Mouse (Mus musculus) MEL (cell line): Measurements from ENCODE around the gene Fgfr1op2.

Experiments
- CHD1 ChIP-seq: IDR thresholded peaks from 2 replicates; pipeline ENCODE4 v1.6.1; 2012; ENCODE audit warnings: low read depth, mild to moderate bottlenecking, inconsistent platforms, low read length, improper control_type of control experiment
- CTCF ChIP-seq, 3 experiments: IDR thresholded peaks in 2 of 3; conservative IDR thresholded peaks in 1 of 3; 2 replicates each; pipeline ENCODE4 v1.5.1; 2011 to 2012; ENCODE audit warnings: low read length in 3 of 3, low read depth in 2 of 3, mild to moderate bottlenecking in 2 of 3, improper control_type of control experiment in 1 of 3, inconsistent platforms in 1 of 3, mixed read lengths in 1 of 3, moderate library complexity in 1 of 3; ENCODE audit not compliant: control insufficient read depth in 1 of 3, insufficient read depth in 1 of 3, poor library complexity in 1 of 3, severe bottlenecking in 1 of 3
- HCFC1 ChIP-seq: IDR thresholded peaks from 2 replicates; pipeline ENCODE4 v1.6.1; 2012; ENCODE audit warnings: low read depth, mild to moderate bottlenecking, inconsistent platforms, low read length, improper control_type of control experiment, moderate library complexity
- KAT2A ChIP-seq: conservative IDR thresholded peaks from 2 replicates; pipeline ENCODE4 v1.6.1; 2012; ENCODE audit warnings: low read depth, low read length, improper control_type of control experiment, inconsistent platforms
- MAFK ChIP-seq: IDR thresholded peaks from 2 replicates; pipeline ENCODE4 v1.6.1; 2011; ENCODE audit warnings: low read depth, mild to moderate bottlenecking, low read length, improper control_type of control experiment, borderline replicate concordance
- MAX ChIP-seq: IDR thresholded peaks from 2 replicates; pipeline ENCODE4 v1.6.1; 2011; ENCODE audit warnings: low read length, improper control_type of control experiment
- MEF2A ChIP-seq: IDR thresholded peaks from 2 replicates; pipeline ENCODE4 v1.6.1; 2014; ENCODE audit warnings: low read depth, mild to moderate bottlenecking, inconsistent platforms, low read length, improper control_type of control experiment; ENCODE audit not compliant: poor library complexity, insufficient replicate concordance, severe bottlenecking; ENCODE audit errors: extremely low read depth
- POLR2A ChIP-seq, 2 experiments: IDR thresholded peaks; 2 replicates each; pipeline ENCODE4 v1.6.1; 2011 to 2012; ENCODE audit warnings: low read length in 2 of 2, mild to moderate bottlenecking in 2 of 2, control low read depth in 1 of 2, improper control_type of control experiment in 1 of 2, low read depth in 1 of 2, moderate library complexity in 1 of 2; ENCODE audit not compliant: control insufficient read depth in 1 of 2, insufficient read depth in 1 of 2, poor library complexity in 1 of 2
- UBTF ChIP-seq: IDR thresholded peaks from 2 replicates; pipeline ENCODE4 v1.6.1; 2012; ENCODE audit warnings: low read depth, mild to moderate bottlenecking, inconsistent platforms, low read length, improper control_type of control experiment, moderate library complexity, borderline replicate concordance; ENCODE audit not compliant: insufficient read depth

DNA sequence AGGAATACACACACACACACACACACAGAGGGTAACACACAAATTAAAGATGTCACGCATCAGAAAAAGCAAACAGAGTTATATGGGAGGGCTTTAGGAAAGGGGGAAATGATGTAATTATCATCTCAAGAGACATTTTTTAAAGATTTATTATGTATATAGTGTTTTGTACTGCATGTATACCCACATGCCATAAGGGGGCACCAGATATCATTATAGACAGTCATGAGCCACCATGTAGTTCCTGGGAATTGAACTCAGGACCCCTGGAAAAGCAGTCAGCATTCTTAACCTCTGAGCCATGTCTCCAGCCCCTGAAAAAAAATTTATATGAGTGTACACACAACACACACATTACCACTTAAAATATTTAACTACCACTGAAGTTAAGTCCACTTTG is 32.4 kb upstream of the Fgfr1op2 start:
- TF ChIP-seq HCFC1, result no peak
- peak in 2 of 3 experiments; percentile 27 to 57; a peak in 3 of 6 replicates for TF ChIP-seq CTCF (IDR thresholded peaks at IDR 0.05 in 2 of 3, conservative IDR thresholded peaks at IDR 0.05 in 1 of 3; ENCODE audit: control insufficient read depth in 1 of 3, insufficient read depth in 1 of 3, low read depth in 2 of 3, low read length in 3 of 3, poor library complexity in 1 of 3, severe bottlenecking in 1 of 3)
- TF ChIP-seq MAX, result no peak
- TF ChIP-seq KAT2A, result no peak
- TF ChIP-seq MEF2A, result no peak
- no peak for TF ChIP-seq UBTF
- TF ChIP-seq MAFK, result no peak
- TF ChIP-seq CHD1, result no peak
- TF ChIP-seq POLR2A (IDR thresholded peaks at IDR 0.05; ENCODE audit: control insufficient read depth in 1 of 2, insufficient read depth in 1 of 2, low read depth in 1 of 2, low read length in 2 of 2, poor library complexity in 1 of 2), result no peak
